Mouse (Mus musculus) testis, adult 2 months (tissue): ENCODE data around the gene Snapc4.

ENCODE experiments used
- CTCF ChIP-seq: fragments of 200-500 bp; IDR thresholded peaks from 2 replicates; pipeline ENCODE4 v1.5.1; 2012; ENCODE audit warnings: low read depth, mild to moderate bottlenecking, inconsistent platforms, low read length, moderate library complexity; ENCODE audit not compliant: control insufficient read depth, insufficient read depth, insufficient replicate concordance
- POLR2A ChIP-seq: fragments of 200-500 bp; IDR thresholded peaks from 2 replicates; pipeline ENCODE4 v1.6.1; 2012; ENCODE audit warnings: low read depth, mild to moderate bottlenecking, inconsistent platforms, low read length, moderate library complexity; ENCODE audit not compliant: control insufficient read depth

- TF ChIP-seq CTCF (no peak), POLR2A (no peak)
Observed at GRCm38 (mm10) chr2:26348241-26348640, 32.2 kb downstream of the Snapc4 start.
